Mouse (Mus musculus): ENCODE measurements around the gene Shank2.

DNA sequence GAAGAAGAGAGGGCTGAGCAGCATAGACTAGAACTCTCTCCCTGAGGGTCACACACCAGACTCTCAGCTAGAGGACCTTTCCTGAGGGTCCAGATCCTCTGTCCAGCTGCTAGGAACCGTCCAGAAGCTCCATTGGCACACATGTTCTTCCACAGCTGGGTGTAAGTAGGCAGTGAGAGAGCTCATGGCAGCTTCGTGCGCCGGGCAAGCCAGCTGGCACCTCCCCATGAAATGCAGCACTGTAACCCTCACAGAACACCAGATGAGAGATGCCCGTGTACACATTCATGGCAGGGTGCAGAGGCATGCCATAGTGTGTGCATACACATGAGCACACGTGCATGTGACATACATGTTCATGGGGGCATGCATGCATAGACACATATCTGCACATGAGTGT, 205.4 kb downstream of the Shank2 start:
- TF ChIP-seq CTCF (IDR thresholded peaks at IDR 0.05; ENCODE audit: control insufficient read depth, insufficient read depth, insufficient read length) (no peak), MYOD1 (IDR thresholded peaks at IDR 0.05; ENCODE audit: control insufficient read depth, insufficient read length, low read depth) (no peak)
